Mouse (Mus musculus): ENCODE results near the gene Dock11. TPM values are rescaled to one million over a fixed set of nuclear protein-coding genes. Genes with fewer than 3 reads are reported as not detected.

Gene Dock11
- polyA plus RNA-seq (2014; fragmentation: Illumina TruSeq; extraction: RNeasy Lipid Tissue Mini Kit (QIAGEN cat#74804); ENCODE audit: low read depth, low replicate concordance) = 2.7 TPM

DNA sequence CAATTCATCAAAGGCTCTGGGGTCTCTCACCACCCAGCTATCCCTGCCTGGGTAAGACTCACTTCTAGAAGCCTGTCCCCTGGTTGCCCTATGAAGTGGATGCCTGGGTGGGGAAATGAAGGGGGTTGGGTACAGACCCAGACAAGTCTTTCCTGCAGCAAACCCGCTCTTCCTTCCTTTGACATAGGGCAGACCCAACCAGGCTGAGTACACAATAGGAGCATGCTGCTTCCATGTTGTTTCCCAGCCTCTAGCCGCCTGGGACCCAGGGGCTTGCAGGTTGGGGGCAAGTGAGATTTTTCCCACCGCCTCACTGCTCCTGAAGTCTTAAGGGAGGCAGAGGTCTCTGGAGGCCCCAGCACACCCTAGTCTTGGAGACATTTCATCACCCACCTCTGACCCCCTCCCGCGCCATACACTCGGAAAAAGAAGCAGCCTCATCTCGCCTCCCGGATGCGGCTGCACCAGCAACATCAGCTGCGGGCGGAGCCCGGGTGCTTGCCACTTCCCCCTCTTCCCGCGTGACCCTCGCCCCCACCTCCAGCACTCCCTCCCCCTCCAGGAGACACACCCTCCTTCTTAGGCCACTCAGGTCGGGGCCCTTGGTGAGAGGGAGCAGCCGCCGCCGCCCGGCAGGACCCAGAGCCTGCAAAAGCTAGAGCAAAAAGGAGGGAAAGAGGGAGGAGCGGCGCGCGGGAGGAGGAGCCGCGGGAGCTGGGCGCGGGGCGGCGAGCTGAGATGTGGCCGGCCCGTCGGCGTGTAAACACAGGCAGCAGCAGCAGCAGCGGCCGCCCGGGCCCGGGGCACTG lies at the start of gene Dock11:
Gene Dock11, plus strand, starts transcription at position 746 of the 809 bp plus-strand sequence.

DNA sequence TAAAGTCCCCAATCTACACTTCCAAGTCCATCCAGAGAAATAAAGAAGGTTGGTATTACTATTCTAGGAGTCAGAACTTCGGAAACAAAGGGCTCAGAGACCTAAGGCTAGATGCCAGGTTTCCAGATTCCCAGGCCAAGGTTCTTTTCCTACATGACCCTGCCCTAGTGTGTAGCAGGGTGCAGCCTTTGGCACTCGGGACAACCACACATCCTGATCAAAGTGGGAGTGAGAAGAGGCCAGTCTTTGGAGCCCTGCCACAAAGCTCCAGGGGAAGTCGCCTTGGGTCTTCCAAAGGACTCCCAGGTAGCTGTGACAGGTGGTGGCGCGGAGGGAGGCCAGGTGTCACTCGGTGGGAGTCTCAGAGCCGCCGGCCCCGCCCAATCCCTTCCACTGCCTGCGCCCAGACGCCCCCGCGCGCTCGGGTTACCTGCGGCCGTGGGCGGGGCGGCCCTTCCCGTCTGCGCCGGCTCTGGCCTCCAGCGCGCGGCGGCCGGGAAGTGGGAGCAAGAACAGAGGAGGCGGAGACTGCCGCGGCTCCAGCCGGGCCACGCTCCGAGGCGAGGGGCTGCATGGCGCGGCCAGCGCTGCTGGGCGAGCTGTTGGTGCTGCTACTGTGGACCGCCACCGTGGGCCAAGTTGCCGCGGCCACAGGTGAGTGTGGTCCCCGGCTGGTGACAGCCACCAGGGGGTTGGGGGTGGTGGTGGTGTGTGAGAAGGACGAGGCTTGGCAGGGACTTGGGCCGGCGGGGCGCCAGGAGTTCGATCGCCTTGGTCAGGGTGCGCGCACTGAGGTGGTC lies 223.2 kb downstream of the Dock11 start, which contains the start of gene Il13ra1:
Gene Il13ra1, plus strand, starts transcription at position 489 of the 800 bp plus-strand sequence.

Other genes starting within 250 kb of the Dock11 start
- 28.2 TPM for gene Il13ra1, start 223.3 kb downstream of the Dock11 start, polyA plus RNA-seq (2014; fragmentation: Illumina TruSeq; extraction: RNeasy Lipid Tissue Mini Kit (QIAGEN cat#74804); ENCODE audit: low read depth, low replicate concordance)